Mouse (Mus musculus): ENCODE data around the gene Npffr2. TPM values are rescaled to one million over a fixed set of nuclear protein-coding genes. Genes with fewer than 3 reads are reported as not detected.

Gene Npffr2
- total RNA-seq, 1 experiment, result not detected

- in situ Hi-C loops (cut with MboI; ENCODE audit: low sequenced_read_pairs in 2 of 2, unreplicated experiment in 2 of 2), result no loop called here
- Histone ChIP-seq H3K27ac (ENCODE audit: insufficient read depth, low read depth, low read length, poor library complexity, severe bottlenecking) (no peak overlapping the region), H3K36me3 (ENCODE audit: control insufficient read depth, insufficient read depth, low read length, poor library complexity, severe bottlenecking) (no peaks in the 10 kb centered on the region), H3K4me1 (ENCODE audit: control insufficient read depth in 2 of 2, insufficient read depth in 2 of 2, low read length in 2 of 2, poor library complexity in 1 of 2) (no peaks in the 10 kb centered on the region), H3K4me3 (ENCODE audit: insufficient read depth in 1 of 2, low read depth in 1 of 2, low read length in 2 of 2, poor library complexity in 1 of 2, severe bottlenecking in 1 of 2) (no peak overlapping the region), H3K9ac (ENCODE audit: insufficient read depth, low read depth, low read length, poor library complexity, severe bottlenecking) (no peak overlapping the region), H3K9me3 (ENCODE audit: control insufficient read depth, insufficient read depth, low read depth, low read length) (no peaks in the 10 kb centered on the region)
- TF ChIP-seq ZNF384 (IDR thresholded peaks at IDR 0.05; ENCODE audit: low read depth, low read length) (no peak), ZC3H11A (IDR thresholded peaks at IDR 0.05; ENCODE audit: borderline replicate concordance, low read depth, low read length) (no peak), CHD2 (IDR thresholded peaks at IDR 0.05; ENCODE audit: low read depth, low read length) (no peak), HCFC1 (IDR thresholded peaks at IDR 0.05; ENCODE audit: borderline replicate concordance, insufficient read depth, low read length) (no peak), MAFK (IDR thresholded peaks at IDR 0.05; ENCODE audit: insufficient read depth, low read depth, low read length) (no peak)
- no peak for DNase-seq (ENCODE audit: low read depth, low spot score)
Observed at GRCm38 (mm10) chr5:89579181-89579580, 52.0 kb downstream of the Npffr2 start.

GRCm38 (mm10) chr5:89581143-89581542 lies 53.9 kb downstream of the Npffr2 start:
- Histone ChIP-seq H3K4me1 (ENCODE audit: control insufficient read depth in 2 of 2, insufficient read depth in 2 of 2, low read length in 2 of 2, poor library complexity in 1 of 2) (no peaks in the 10 kb centered on the region), H3K9me3 (ENCODE audit: control insufficient read depth, insufficient read depth, low read depth, low read length) (no peaks in the 10 kb centered on the region), H3K27ac (ENCODE audit: insufficient read depth, low read depth, low read length, poor library complexity, severe bottlenecking) (no peak overlapping the region), H3K9ac (ENCODE audit: insufficient read depth, low read depth, low read length, poor library complexity, severe bottlenecking) (no peak overlapping the region), H3K36me3 (ENCODE audit: control insufficient read depth, insufficient read depth, low read length, poor library complexity, severe bottlenecking) (no peaks in the 10 kb centered on the region), H3K4me3 (ENCODE audit: insufficient read depth in 1 of 2, low read depth in 1 of 2, low read length in 2 of 2, poor library complexity in 1 of 2, severe bottlenecking in 1 of 2) (no peak overlapping the region)
- DNase-seq (ENCODE audit: low read depth, low spot score), result no peak
- in situ Hi-C loops (cut with MboI; ENCODE audit: low sequenced_read_pairs in 2 of 2, unreplicated experiment in 2 of 2), result no loop called here
- TF ChIP-seq MAFK (IDR thresholded peaks at IDR 0.05; ENCODE audit: insufficient read depth, low read depth, low read length), result no peak
- no peak for TF ChIP-seq CHD2 (IDR thresholded peaks at IDR 0.05; ENCODE audit: low read depth, low read length)
- TF ChIP-seq HCFC1 (IDR thresholded peaks at IDR 0.05; ENCODE audit: borderline replicate concordance, insufficient read depth, low read length), result no peak
- TF ChIP-seq ZC3H11A (IDR thresholded peaks at IDR 0.05; ENCODE audit: borderline replicate concordance, low read depth, low read length), result no peak
- no peak for TF ChIP-seq ZNF384 (IDR thresholded peaks at IDR 0.05; ENCODE audit: low read depth, low read length)

- TF ChIP-seq CHD2 (IDR thresholded peaks at IDR 0.05; ENCODE audit: low read depth, low read length) (no peak), ZNF384 (IDR thresholded peaks at IDR 0.05; ENCODE audit: low read depth, low read length) (no peak), ZC3H11A (IDR thresholded peaks at IDR 0.05; ENCODE audit: borderline replicate concordance, low read depth, low read length) (no peak), MAFK (IDR thresholded peaks at IDR 0.05; ENCODE audit: insufficient read depth, low read depth, low read length) (no peak), HCFC1 (IDR thresholded peaks at IDR 0.05; ENCODE audit: borderline replicate concordance, insufficient read depth, low read length) (no peak)
- in situ Hi-C loops (cut with MboI; ENCODE audit: low sequenced_read_pairs in 2 of 2, unreplicated experiment in 2 of 2), result no loop called here
- no peak for DNase-seq (ENCODE audit: low read depth, low spot score)
- Histone ChIP-seq H3K9ac (ENCODE audit: insufficient read depth, low read depth, low read length, poor library complexity, severe bottlenecking) (no peak overlapping the region), H3K4me1 (ENCODE audit: control insufficient read depth in 2 of 2, insufficient read depth in 2 of 2, low read length in 2 of 2, poor library complexity in 1 of 2) (no peaks in the 10 kb centered on the region), H3K36me3 (ENCODE audit: control insufficient read depth, insufficient read depth, low read length, poor library complexity, severe bottlenecking) (no peaks in the 10 kb centered on the region), H3K9me3 (ENCODE audit: control insufficient read depth, insufficient read depth, low read depth, low read length) (no peaks in the 10 kb centered on the region), H3K4me3 (ENCODE audit: insufficient read depth in 1 of 2, low read depth in 1 of 2, low read length in 2 of 2, poor library complexity in 1 of 2, severe bottlenecking in 1 of 2) (no peak overlapping the region), H3K27ac (ENCODE audit: insufficient read depth, low read depth, low read length, poor library complexity, severe bottlenecking) (no peak overlapping the region)
Observed at GRCm38 (mm10) chr5:89581742-89582366, 54.6 kb downstream of the Npffr2 start.

- no peak overlapping the region for H3K9ac ChIP-seq (ENCODE audit: insufficient read depth, low read depth, low read length, poor library complexity, severe bottlenecking)
- DNase-seq (ENCODE audit: low read depth, low spot score), result no peak
- no peaks in the 10 kb centered on the region for H3K36me3 ChIP-seq (ENCODE audit: control insufficient read depth, insufficient read depth, low read length, poor library complexity, severe bottlenecking)
- H3K9me3 ChIP-seq (ENCODE audit: control insufficient read depth, insufficient read depth, low read depth, low read length), result no peaks in the 10 kb centered on the region
- in situ Hi-C loops (cut with MboI; ENCODE audit: low sequenced_read_pairs in 2 of 2, unreplicated experiment in 2 of 2), result no loop called here
- TF ChIP-seq MAFK (IDR thresholded peaks at IDR 0.05; ENCODE audit: insufficient read depth, low read depth, low read length) (no peak), ZC3H11A (IDR thresholded peaks at IDR 0.05; ENCODE audit: borderline replicate concordance, low read depth, low read length) (no peak), ZNF384 (IDR thresholded peaks at IDR 0.05; ENCODE audit: low read depth, low read length) (no peak), CHD2 (IDR thresholded peaks at IDR 0.05; ENCODE audit: low read depth, low read length) (no peak), HCFC1 (IDR thresholded peaks at IDR 0.05; ENCODE audit: borderline replicate concordance, insufficient read depth, low read length) (no peak)
- H3K4me1 ChIP-seq (ENCODE audit: control insufficient read depth in 2 of 2, insufficient read depth in 2 of 2, low read length in 2 of 2, poor library complexity in 1 of 2), result no peaks in the 10 kb centered on the region
- H3K27ac ChIP-seq (ENCODE audit: insufficient read depth, low read depth, low read length, poor library complexity, severe bottlenecking), result no peak overlapping the region
- no peak overlapping the region for H3K4me3 ChIP-seq (ENCODE audit: insufficient read depth in 1 of 2, low read depth in 1 of 2, low read length in 2 of 2, poor library complexity in 1 of 2, severe bottlenecking in 1 of 2)
Observed at GRCm38 (mm10) chr5:89585021-89585420, 57.8 kb downstream of the Npffr2 start.
